Mouse (Mus musculus) heart, adult 9 months (tissue): Measurements from ENCODE around the gene Mapk8ip3.
A peak's percentile ranks its signal among the peaks of the same experiment; 100 is the strongest.

Experiments used
- DNase-seq, 2 experiments: peaks; one replicate each; pipeline ENCODE4 v3.0.0; 2022; ENCODE audit warnings: low spot score in 2 of 2

Mapk8ip3 gene

DNA sequence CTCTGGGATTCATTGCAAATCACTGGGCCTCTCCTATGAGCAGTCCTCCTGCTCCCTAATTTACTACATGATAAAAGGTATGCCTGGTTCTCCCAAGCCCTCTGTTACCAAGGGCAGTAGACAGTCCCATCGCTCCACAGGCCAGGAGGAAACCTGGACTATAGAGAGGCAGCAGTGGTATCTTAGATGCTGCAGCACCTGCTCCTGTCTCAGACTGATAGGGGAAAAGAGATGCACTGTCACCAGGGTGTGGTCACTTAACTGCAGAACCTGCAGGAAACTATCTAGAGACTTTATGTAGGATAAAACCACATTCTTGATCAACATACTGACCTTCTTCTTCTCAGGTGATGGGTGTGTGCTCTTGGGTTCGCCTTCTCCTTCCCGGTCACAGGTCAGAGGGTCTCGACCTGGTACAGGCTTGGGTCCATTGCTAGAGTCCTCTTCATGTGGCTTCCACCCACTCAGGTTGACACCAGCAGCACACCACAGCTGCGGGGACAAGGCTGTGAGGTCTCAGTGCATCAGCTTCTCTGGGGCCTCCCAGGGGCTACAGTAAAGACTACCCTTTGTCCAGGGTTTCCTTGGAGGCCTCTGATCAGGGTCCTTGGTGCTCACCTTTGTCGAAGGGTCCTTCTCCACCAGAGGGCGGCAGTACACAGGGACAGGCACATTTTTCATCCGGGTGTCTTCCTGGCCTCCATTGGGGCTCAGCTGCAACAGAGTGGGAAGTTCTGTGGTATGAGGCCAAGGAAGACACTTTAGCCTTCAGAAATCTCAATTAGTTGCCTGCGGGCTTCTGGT lies 33.9 kb downstream of the Mapk8ip3 start:
- DNase-seq, result no peak

DNA sequence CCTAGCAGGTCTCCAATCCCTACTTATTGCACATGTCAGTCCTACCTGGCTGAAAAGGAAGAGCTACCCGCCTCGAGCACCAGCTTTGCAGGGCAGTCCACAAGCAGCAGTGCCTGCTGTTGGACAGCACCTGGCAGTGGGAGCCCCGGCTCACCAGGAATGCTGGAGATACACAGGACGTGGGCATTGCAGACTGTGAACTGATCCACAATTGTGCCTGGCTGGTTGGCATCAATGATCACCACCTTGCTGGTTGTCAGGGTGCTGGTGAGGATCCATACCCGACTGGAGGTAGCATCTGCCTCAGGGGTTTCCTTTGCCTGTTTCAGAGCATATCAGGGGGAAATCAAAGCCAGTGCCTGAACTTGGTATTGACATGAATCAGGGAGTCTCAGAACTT lies 34.7 kb downstream of the Mapk8ip3 start:
- DNase-seq, result no peak

DNA sequence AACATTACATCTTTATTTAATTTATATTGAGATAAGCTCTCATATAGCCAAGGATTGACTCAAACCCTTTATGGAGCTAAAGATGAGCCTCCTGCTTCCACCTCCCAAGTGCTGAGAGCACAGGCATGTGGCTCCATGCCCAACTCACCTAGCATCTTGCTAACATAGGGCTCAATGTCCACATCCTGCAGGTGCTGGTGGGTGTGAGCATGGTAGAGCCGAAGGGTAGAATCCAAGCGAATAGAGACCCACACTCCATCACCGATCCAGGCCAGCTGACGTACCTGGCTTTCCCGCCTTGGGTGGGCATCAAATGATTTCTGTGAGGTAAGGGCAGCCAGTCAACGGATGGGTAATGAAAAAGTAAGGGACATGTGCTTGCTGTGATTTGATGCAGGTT lies 36.8 kb downstream of the Mapk8ip3 start:
- DNase-seq, result no peak

DNA sequence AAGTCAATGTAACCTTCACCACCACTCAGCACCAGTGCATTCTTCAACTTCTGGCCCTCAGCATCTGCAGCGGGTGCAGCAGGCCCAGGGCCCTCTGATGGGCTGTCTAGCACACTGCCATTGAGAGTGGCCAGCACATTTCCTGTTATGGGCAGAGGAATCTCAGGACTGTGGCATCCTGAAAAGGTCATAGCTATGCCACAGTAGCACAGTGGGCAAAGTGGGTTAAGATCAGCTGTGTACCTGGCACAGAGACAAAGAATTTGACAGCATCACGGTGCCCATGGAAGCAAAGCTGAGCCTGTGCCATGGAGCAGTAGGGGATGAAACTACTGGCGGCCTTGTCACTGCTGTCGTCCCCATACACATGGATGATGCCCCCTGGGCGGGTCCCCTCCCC lies 37.6 kb downstream of the Mapk8ip3 start:
- DNase-seq, result peak; percentile 70 to 71

DNA sequence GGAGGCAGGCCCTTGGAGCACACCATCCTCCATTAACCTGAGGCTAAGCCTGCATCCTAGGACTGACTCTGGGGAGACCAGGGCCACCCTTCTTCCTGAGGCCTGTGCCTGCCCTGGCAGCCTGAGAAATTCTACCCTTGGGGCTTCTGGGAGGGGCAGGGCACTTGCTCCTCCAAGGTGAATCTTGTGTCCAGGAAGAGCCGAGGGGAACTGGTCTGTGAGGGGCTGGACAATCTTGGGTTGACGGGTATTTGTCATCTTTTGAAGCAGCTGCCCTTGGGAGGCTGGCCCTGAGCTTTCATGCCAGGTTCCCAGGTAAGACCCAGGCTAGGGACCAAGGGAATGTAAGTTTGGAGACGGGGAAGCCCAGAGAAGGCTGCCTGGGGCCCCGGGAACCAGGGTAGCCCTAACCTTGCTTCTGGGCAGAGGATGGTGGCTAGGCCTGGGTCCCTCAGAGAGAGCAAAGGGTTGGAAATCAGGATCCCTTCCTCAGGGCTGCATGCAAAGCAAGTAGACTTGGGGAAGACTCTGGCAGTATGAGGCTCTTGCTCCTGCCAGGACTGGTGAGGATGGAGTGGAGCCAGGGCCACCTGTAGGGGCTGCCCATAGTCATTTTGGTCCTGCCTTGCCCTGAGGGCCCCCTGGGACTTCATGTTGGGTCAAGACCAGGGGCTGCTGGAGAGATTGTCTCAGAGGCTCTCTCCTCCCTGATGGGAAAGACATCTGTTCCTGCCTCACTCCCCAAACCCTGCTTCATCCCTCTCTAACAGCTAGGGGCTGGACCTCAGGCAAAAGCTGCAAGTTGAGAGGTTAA lies 38.5 kb downstream of the Mapk8ip3 start:
- DNase-seq, result no peak

DNA sequence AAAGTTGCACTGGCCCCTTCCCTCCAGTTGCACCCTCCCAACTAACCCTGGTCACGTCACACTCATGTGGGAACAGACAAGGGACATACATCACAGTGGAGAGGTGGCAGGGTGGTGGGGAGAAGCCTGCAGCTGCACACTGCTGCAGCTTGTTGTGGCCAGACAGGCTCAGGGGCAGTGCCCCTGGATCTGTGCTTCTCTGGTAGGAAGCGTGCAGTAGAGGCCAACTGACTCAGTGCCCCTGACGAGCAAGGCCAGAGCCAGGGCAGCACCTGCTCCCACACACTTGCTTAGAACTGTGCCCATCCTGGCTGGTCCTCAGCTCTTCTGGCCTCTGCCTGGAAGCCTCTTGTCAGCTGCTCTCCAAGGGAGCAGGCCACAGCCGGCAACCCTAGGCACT lies 39.2 kb downstream of the Mapk8ip3 start:
- DNase-seq, result no peak

DNA sequence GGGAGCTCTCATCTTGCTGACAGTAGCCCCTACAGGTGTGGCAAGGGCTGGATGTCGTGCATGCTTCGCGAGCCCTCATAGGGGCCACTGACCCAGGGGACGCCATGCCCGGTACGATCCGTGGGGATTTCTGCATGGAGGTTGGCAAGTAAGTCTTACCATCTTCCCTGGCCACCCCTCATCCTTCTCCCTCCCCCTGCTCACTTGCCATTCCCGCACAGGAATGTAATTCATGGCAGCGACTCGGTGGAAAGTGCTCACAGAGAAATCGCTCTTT lies 39.8 kb downstream of the Mapk8ip3 start:
- no peak for DNase-seq

DNA sequence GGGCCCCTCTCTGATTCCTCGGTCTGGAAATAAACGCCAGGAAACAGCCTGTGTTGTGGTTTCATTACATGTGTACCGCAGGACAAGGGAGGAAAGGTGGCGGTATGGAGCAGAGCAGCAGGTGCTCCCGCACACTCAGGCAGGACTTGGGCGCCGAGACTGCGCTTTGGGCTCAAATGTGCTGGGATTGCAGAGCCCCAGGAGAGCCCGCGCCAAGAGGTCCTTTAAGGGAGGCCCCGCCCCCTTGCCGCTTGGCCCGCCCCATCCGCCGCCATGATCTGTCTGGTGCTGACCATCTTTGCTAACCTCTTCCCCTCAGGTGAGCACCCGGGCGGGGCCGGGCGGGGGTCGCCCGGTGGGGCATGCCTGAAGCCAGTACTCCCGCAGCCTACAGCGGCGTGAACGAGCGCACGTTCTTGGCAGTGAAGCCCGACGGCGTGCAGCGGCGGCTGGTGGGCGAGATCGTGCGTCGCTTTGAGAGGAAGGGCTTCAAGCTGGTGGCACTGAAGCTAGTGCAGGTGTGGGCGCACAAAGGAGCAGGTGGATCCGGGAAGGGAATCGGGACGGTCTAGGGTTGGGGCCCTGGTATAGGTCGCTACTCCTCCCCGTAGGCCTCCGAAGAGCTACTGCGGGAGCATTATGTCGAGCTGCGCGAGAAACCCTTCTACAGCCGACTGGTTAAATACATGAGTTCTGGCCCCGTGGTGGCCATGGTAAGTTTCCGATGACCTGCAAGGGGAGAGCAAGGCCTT lies 40.4 kb downstream of the Mapk8ip3 start, which contains the start of gene Nme3:
Gene Nme3, plus strand, starts transcription at position 260 of the 752 bp plus-strand sequence.
- DNase-seq, result peak; percentile 65 to 71

DNA sequence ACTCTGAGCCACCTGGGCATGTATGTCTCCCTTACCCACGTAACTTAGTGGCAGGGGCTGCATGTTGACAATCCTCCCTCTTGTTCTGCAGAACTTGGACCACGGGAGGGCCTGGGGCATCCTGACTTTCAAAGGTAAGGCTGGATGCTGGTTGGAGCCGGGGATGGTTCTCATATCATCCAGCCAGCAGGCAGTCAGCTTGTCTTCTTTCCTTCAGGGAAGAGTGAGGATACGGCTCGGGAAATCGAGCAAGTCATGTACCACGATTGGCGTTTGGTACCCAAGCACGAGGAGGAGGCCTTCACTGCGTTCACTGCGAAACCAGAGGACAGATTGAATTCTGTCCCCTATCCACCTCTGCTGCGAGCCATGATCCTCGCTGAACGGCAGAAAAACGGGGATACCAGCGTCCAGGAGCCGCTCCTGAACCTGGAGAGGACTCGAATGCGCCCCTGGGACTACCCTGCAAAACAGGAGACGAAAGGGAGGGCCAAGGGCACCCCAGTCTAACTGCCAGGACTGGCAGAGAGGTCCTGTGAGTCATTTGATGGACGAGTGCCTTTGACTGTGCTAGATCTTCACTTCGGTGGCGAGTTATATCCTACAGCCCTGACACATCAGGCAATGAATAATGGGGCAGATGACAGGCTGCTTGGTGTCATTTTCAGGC lies 41.1 kb downstream of the Mapk8ip3 start:
- DNase-seq, result no peak

DNA sequence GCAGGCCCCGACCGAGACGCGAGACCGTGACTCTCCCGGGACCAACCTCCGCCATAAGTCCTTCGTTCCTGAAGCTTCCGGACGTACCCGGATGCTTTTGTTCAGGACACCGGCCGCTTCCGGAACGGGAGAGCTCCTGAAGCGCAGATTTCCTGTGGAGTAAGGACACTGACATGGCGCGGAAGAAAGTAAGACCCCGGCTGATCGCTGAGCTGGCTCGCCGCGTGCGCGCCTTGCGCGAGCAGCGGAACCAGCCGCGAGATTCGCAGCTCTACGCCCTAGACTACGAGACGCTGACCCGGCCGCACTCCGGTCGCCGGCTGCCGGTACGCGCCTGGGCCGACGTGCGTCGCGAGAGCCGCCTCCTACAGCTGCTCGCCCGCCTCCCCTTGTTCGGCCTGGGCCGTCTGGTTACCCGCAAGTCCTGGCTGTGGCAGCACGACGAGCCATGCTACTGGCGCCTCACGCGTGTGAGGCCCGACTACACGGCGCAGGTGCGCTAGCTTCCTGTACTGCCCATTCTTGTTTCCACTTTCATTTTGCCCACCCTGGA lies 41.7 kb downstream of the Mapk8ip3 start, which contains the start of the genes Eme2 and Mrps34:
Gene Eme2, minus strand, starts transcription at position 93 of the 553 bp plus-strand sequence.
Gene Mrps34, plus strand, starts transcription at position 122 of the 553 bp plus-strand sequence.
- peak; percentile 71 to 83 for DNase-seq

DNA sequence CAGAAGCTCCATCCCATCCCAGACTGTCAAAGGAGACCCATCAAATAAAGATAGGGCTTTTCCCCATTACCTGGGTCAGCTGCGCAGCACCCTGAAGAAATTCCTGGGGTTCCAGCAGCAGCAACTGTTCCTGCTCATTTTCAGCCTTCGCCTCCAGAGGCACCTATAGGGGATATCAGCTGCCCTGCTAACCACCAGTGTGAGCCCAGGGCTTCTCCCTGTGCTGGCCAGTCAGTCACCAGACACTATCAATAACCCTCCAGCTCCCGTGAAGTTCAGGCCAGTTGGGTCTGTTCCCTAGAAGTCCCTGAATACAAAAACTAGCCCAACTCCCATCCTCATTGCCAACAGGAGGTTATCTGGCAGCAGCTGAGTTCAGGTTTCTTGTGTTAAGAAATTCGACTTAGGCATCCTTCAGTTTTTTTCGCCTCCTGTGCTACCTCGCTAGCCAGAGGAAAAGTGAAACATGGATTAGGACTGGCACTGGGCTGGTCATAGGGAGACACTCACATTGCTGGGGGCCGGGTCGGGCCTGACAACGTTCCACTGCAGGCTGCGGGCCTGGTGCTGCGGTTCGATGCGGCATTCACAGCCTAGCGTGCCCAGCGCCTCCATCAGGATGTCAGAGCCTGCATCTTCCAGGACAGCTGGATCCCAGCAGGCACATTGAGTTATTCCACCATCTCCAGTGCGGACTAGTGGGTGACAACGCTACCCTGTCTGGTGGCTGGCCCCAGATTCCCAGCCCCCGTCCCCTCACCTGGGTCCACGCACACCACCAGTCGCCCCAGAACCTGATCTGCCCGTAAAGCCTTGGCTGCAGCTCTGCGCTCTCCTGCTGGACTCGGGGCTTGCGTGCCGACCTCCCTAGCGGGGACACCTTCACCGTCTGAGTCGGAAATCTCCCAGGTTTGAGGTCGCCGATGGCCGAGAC lies 42.4 kb downstream of the Mapk8ip3 start:
- DNase-seq, result no peak

DNA sequence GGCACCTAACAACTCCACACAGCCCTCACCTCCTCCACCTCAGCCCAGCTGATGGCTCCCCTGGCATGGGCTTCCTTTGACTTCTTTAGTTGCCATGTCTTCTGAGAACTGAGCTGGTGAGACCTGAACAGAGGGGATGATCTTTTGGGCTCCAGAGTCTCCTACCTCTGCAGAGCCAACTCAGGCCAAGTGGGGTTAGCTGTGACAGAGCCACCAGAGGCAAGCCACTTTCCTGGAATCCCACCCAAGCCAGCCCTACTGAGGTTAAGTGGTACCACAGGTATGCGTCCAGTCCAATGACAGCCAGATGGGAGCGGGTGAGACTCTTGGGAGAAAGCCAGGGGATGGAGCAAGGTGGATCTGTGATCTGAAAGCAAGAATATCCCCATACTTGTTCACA lies 43.5 kb downstream of the Mapk8ip3 start:
- DNase-seq, result no peak

DNA sequence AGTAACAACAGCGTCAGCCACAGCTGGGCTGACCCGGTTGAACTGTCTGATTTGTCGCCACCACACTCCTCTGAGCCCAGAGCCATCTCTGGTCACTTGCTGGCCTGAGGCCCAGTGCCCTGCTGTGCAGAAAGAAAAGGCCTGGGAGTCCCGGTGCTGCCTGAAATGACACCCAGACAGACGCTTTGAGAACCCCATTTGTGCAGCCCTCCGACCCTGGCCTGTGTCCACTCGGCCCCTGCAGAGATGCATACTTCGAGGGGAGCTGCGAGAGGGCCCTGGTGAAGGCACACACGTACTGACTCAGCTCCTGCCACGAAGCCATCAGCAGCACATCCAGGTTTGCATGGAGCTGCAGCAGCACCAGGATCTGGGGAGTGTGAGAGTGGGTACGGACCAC lies 44.0 kb downstream of the Mapk8ip3 start:
- no peak for DNase-seq

DNA sequence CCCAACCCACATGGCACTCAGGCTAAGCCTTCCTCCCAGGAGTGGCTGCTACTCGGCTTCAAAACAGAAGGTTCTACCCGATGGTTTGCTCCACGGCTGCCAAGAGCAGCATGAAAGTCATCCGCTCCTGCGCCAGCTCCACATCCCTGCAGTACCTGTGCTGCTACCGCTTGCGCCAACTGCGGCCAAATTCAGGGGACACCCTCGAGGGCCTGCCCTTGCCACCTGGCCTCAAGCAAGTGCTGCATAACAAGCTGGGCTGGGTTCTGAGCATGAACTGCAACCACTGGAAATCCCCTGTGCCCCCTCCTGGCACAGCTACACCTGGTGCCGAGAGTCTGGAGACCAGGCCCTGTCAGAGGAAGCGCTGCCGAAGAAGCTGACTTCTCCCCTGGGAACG lies 45.5 kb downstream of the Mapk8ip3 start:
- no peak for DNase-seq

DNA sequence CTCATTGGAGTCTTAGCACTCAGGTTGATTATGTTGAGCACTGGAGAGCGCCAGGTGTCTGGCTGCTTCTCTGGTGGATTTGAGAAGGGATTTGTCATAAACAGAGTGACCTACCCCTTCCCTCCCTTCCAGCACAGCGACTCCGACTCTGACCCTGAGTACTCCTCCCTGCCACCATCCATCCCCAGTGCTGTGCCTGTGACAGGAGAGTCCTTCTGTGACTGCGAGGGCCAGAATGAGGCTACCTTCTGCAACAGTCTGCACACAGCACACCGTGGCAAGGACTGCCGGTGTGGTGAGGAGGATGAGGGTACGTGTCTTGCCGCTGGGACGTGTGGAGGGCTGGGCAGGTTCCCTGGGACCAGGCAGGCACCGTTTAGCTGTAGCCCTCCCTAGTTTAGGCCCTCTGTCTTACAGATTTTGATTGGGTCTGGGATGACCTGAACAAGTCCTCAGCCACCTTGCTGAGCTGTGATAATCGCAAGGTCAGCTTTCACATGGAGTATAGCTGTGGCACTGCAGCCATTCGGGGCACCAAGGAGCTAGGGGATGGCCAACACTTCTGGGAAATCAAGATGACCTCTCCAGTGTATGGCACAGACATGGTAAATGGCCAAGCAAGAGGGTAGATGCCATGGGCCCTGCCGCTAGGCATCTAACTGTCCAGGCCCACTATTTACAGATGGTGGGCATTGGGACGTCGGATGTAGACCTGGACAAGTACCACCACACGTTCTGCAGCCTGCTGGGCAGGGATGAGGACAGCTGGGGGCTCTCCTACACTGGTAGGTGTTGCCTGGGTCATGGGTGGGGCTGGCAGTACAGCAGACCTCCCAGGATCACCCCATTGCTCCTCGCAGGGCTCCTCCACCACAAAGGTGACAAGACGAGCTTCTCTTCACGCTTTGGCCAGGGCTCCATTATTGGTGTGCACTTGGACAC lies 46.4 kb downstream of the Mapk8ip3 start:
- no peak for DNase-seq

DNA sequence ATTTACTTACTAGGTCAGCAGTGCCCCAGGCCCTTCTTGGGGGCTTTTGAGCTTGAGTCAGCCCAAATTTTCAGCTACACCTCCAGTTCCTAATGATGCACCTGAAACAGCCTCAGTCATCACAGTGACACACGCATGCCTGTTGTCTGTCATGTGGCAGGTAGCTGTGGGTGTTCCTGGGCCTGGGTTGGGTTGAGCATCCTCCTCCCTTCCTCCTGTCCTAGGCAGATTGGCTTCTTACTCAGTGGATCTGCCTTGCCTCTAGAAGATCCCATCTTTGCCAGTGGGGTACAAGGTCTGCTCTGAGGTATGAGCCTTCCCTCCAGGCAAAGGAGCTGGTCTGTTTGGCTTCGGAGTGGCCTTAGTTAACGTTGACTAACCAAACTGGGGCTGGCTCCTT lies 47.9 kb downstream of the Mapk8ip3 start:
- DNase-seq, result no peak

DNA sequence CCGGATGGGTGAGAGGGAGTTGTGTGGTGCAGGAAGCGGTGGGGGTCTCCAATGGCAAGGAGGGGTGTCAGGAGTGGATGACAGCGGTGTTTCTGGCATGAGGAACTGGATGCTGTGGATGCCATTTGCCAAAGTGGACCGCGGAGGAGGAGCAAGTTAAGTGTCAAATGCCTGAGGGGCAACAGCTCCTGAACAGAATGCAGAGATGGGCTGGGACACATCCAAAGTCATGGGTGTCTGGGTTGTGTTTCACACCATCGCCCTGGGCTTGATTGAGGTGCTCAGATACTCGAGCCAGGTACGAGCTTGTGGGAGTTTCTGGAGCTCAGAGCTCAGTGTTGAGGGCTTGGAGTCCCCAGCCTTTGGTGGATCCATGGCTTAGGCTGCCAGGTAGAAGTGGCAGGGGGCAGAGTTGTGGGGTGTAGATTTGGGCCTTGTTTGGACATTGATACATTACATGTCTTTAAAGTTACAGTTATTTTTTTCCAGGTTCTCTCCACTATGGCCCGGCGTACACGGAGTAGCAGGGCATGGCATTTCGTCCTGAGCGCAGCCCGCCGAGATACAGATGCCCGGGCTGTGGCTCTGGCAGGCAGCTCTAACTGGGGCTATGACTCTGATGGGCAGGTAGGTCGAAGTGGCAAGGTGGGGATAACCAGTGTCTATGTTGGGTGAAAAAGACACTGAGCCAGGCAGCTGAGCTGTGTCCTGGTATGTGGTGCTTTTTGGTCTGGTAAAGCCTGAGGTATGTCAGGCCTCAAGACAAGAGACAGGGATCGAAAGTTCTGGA lies 49.3 kb downstream of the Mapk8ip3 start:
- DNase-seq, result no peak

DNA sequence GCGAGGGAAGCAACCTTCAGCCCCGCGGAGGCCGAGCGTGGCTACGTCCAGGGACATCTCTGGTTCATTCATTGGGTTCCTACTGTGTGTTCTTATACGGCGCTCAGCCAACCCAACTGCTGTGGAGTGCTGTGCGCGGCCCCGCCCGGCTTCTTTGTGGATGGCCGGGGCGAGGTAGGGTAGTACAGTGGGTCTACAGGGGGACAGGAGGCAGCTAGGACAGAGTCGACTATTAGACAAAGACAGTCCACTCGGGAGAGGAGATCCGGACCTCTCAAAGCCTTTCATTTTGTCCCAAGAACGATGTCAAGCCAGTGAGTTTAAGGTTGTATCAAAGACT lies 49.9 kb downstream of the Mapk8ip3 start:
- no peak for DNase-seq
